Mouse (Mus musculus) gastrocnemius, postnatal 4 days (tissue): Measurements from ENCODE around the gene Arhgap42. TPM values are rescaled to one million over a fixed set of nuclear protein-coding genes. Genes with fewer than 3 reads are reported as not detected.

Experiments
- DNase-seq, 2 experiments: peaks; one replicate each; pipeline ENCODE4 v3.0.0; 2021 to 2022; ENCODE audit warnings: low spot score in 2 of 2, mixed read lengths in 2 of 2
- total RNA-seq, 2 experiments: library from RNA; stranded (reverse); gene quantifications; 2 replicates each; pipeline ENCODE4 v1.2.3; 2021

Arhgap42 gene
- total RNA-seq, 2 experiments from 2014 or later: 11.8 to 18.3 TPM

GRCm38 (mm10) chr9:9211411-9212087 is 27.4 kb downstream of the Arhgap42 start:
- DNase-seq: no peak

DNA sequence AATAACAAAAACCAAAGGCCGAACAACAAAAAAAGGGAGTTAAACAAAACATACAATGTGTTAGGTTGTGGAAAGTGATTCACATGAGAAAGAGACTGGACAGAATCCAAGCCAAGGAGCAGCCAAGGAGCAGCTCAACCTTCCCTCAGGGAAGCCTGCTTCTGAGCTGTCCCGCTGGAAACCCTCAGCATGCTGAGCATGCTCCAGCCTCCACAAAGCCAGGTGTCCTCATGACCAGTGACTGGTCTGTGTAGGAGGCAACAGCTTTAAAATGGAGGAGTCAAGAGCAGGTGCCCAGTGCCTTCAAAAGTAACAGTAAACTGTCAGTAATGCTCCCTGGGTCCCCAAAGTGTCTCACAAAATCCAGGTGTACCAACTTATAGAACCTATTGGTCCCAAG is 28.4 kb downstream of the Arhgap42 start:
- DNase-seq: no peak

- DNase-seq: no peak
These were observed 30.7 kb downstream of the Arhgap42 start for GRCm38 (mm10) chr9:9208205-9208604.

DNA sequence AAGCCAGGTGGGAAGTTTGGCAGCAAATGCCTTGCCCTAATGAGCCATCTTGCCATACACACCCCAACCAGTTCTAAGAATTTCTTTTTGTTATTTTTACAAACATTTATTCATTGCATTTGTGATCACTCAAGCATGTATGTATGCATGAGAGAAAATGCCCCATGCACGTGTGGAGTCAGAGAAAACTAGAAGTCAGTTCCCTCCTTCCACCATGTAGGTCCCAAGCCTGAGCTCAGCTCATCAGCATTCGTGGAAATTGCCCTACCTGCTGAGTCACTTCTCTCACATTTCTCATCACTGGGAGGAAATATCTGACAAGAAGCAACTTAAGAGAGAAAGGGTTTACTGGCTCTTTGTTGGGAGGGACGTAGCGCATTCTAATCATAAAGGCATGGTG is 31.6 kb downstream of the Arhgap42 start:
- no peak for DNase-seq

GRCm38 (mm10) chr9:9200827-9201388 is 38.0 kb downstream of the Arhgap42 start:
- DNase-seq: no peak

DNA sequence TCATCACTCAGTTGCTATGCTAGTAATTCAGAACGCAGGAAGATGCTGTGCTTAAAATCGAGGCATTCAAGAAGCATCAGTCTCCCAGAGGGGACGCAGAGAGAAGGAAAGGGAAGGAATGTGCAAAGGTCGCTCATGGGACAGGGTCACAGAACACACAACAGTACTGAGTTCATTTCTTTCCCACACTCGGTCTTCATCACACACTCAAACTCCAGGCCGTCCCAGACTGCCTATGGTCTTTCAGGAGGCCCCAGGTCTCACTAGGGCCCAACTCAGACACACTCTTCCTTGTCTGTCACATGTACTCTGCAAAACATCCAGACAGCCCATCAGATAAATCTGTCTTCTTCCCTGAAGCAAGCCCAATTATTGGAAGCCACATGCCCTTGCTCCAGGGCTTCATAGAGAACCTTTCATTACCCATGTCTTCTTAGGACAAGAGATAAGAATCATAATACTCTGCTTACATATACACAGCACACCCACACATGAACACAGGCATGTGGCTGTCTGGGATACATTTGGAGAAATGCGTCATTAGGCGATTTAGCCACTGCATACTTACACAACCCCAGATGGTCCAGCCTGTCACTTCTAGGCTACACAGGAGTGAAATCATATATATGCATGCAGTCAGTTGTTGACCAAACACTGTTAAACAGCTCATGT is 39.6 kb downstream of the Arhgap42 start:
- DNase-seq: no peak

GRCm38 (mm10) chr9:9198645-9199044 is 40.3 kb downstream of the Arhgap42 start:
- DNase-seq: no peak

GRCm38 (mm10) chr9:9196046-9196445 is 42.9 kb downstream of the Arhgap42 start:
- DNase-seq: no peak

- no peak for DNase-seq
These were observed 44.4 kb downstream of the Arhgap42 start for GRCm38 (mm10) chr9:9194496-9194895.

DNA sequence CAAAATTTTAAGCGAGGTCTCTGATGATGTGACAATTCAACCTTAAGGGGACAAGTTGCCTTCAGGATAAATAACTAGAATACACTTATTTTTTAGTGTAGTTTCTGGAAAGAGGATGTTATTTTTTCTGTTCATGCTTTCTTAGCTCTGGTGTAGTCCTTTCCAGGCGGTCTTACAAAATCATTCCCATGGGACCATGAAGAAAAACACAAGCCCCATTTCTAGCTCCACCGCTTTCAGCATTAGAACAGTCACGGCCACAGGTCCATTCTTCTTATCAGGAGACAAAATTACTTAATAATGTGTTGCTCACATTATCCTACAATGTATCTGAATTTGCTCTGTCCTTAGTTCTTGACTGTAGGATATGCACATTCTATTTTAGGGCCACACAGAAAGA is 46.2 kb downstream of the Arhgap42 start:
- no peak for DNase-seq

GRCm38 (mm10) chr9:9190835-9191234 is 48.1 kb downstream of the Arhgap42 start:
- DNase-seq: no peak

- DNase-seq: no peak
These were observed 50.7 kb downstream of the Arhgap42 start for GRCm38 (mm10) chr9:9188167-9188566.

GRCm38 (mm10) chr9:9177745-9178144 is 61.2 kb downstream of the Arhgap42 start:
- DNase-seq: no peak

- DNase-seq: no peak
These were observed 64.0 kb downstream of the Arhgap42 start for GRCm38 (mm10) chr9:9174924-9175323.

- DNase-seq: no peak
These were observed 64.7 kb downstream of the Arhgap42 start for GRCm38 (mm10) chr9:9174206-9174605.

GRCm38 (mm10) chr9:9173091-9173490 is 65.8 kb downstream of the Arhgap42 start:
- DNase-seq: no peak

DNA sequence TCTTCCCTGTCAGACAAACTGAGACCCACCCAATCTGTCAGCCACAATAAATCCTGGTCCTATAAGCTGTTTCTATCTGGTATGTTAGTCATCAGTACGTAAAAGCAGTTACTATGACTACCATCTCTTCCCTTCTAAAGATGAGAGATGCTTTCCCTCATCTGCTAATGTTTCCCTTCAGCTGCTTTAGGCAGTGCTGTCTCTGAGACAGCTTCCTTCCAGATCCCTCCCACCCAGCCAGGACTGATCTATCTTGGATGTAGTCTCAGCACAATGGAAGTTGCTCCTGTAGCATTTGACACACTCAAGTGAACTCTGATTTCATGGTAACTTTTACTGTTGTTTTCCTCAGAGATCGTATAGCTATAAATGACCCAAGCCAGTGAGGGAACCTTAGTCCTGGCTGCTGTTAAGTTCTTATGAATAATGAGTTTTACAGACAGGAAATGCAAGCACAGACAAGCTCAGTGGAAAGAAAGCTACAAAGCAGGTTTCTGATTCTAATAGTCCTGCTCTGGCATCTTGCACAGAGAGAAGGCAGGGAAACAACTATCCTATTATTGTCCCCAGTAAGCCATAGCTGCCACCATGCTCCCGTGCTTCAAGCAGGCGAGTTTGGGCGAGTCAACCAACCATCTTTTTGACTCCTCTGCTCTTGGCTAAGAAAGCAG is 67.6 kb downstream of the Arhgap42 start:
- DNase-seq: no peak

- no peak for DNase-seq
These were observed 73.2 kb downstream of the Arhgap42 start for GRCm38 (mm10) chr9:9165641-9166063.

GRCm38 (mm10) chr9:9160736-9161135 is 78.2 kb downstream of the Arhgap42 start:
- no peak for DNase-seq

GRCm38 (mm10) chr9:9158241-9158640 is 80.7 kb downstream of the Arhgap42 start:
- no peak for DNase-seq

DNA sequence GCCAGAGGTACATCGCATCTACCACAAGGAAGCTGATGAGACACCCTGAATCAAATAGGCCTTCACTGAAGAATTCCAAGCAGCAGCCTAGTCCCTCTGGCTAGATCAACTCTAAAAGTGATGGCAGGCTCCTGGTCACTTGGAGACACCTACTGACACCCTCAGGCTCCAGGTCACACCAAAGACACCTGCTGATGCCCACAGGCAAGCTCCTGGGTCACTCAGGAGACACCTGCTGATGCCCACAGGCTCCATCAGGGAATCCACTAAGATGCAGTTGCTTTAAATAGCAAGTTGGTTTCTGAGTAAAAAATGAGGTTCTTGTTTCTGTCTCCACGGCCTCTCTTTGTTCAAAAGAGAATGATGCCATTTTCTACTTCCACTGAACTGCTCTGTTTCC is 81.5 kb downstream of the Arhgap42 start:
- DNase-seq: no peak

- no peak for DNase-seq
These were observed 84.3 kb downstream of the Arhgap42 start for GRCm38 (mm10) chr9:9154636-9155035.
